Mouse (Mus musculus) embryonic facial prominence, embryonic 11.5 days (tissue): ENCODE measurements around the gene Nkx2-9. TPM values are rescaled to one million over a fixed set of nuclear protein-coding genes. Genes with fewer than 3 reads are reported as not detected.

Source experiments
- ATAC-seq: fragments of 200-750 bp; cut with Nextera tagmentation; replicated peaks from 2 replicates; pipeline ENCODE4 v1.8.0; 2017; ENCODE audit warnings: low read depth; ENCODE audit not compliant: insufficient number of reproducible peaks, low FRiP score, low TSS enrichment
- DNase-seq: peaks from one replicate; pipeline ENCODE4 v3.0.0-alpha.2; 2015; ENCODE audit warnings: low spot score
- H3K27ac ChIP-seq: fragments of 300-500 bp; sonication (generic); replicated peaks from 2 replicates; pipeline ENCODE4 v1.5.1; 2014; ENCODE audit warnings: mild to moderate bottlenecking, low read depth, low read length, control low read depth
- H3K27me3 ChIP-seq: fragments of 300-500 bp; sonication (generic); 2 replicates; pipeline ENCODE4 v1.6.1; 2014; ENCODE audit warnings: mild to moderate bottlenecking, low read length, moderate library complexity, mixed read lengths; ENCODE audit not compliant: control insufficient read depth, insufficient read depth
- H3K36me3 ChIP-seq: fragments of 300-500 bp; sonication (generic); replicated peaks from 2 replicates; pipeline ENCODE4 v1.6.1; 2014; ENCODE audit warnings: low read depth, mild to moderate bottlenecking, low read length, moderate library complexity, mixed read lengths; ENCODE audit not compliant: control insufficient read depth, insufficient read depth
- H3K4me1 ChIP-seq: fragments of 300-500 bp; sonication (generic); 2 replicates; pipeline ENCODE4 v1.6.1; 2014; ENCODE audit warnings: low read length, mixed read lengths; ENCODE audit not compliant: control insufficient read depth, insufficient read depth
- H3K4me2 ChIP-seq: fragments of 300-500 bp; sonication (generic); 2 replicates; pipeline ENCODE4 v1.6.1; 2014; ENCODE audit warnings: low read depth, mild to moderate bottlenecking, control low read depth, low read length, moderate library complexity
- H3K4me3 ChIP-seq: fragments of 300-500 bp; sonication (generic); 2 replicates; pipeline ENCODE4 v1.5.1; 2014; ENCODE audit warnings: low read depth, low read length, control low read depth
- H3K9ac ChIP-seq: fragments of 300-500 bp; sonication (generic); replicated peaks from 2 replicates; pipeline ENCODE4 v1.6.1; 2014; ENCODE audit warnings: mild to moderate bottlenecking, control low read depth, low read length
- H3K9me3 ChIP-seq: fragments of 300-500 bp; sonication (generic); replicated peaks from 2 replicates; pipeline ENCODE4 v1.6.1; 2016; ENCODE audit warnings: mild to moderate bottlenecking, low read length, inconsistent platforms, mixed read lengths; ENCODE audit not compliant: control insufficient read depth
- WGBS: fragments of 180-500 bp; shearing (Covaris S2); extraction: QIAGEN DNeasy Blood & Tissue Kit; methylation state at CpG from one replicate; pipeline ENCODE4 v1.1.7; 2014; 5-methylcytosine and 5-hydroxymethylcytosine counted together
- polyA plus RNA-seq: library from polyadenylated mRNA; unstranded; fragments of >200 nt; fragmentation: Nextera tagmentation; extraction: Ambion mirVana; gene quantifications from 2 replicates; pipeline ENCODE4 v1.2.1, GENCODE M21; 2014

Gene Nkx2-9
- polyA plus RNA-seq, 1 experiment from 2014 or later: 0.49 TPM

DNA sequence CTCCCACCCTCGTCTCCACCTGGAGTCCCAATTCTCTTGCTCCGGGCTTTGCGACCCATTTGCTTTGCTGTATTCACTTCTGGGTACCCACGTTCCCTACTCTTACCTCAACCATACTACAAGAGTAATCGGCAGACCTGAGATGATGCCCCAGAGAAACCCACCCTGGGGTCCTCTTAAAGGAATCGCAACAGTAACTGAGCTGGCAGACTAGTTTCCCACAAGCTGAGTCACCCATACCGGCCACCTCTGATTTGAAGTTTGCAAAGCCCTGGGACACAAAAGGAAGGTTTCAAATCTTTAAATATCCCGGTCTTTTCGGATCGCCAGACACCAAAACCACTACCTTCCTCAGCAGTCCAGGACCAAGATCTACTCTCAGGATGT is 742 bp downstream of the Nkx2-9 start:
- H3K4me1 ChIP-seq: peaks cover 3% of the 10 kb centered on the region
- H3K27me3 ChIP-seq: peaks cover 78% of the 10 kb centered on the region
- H3K9ac ChIP-seq: no peak overlapping the region; the same call in 1 of the 2 replicates
- DNase-seq (no peak), ATAC-seq (no peak)
- H3K4me2 ChIP-seq: peak overlapping the region; percentile 52
- peak overlapping the region; percentile 33 for H3K4me3 ChIP-seq
- WGBS: under 1% methylated on average over 10 of the region's 10 CpGs
- no peak overlapping the region for H3K27ac ChIP-seq
- no peaks in the 10 kb centered on the region for H3K9me3 ChIP-seq
- H3K36me3 ChIP-seq: no peaks in the 10 kb centered on the region

DNA sequence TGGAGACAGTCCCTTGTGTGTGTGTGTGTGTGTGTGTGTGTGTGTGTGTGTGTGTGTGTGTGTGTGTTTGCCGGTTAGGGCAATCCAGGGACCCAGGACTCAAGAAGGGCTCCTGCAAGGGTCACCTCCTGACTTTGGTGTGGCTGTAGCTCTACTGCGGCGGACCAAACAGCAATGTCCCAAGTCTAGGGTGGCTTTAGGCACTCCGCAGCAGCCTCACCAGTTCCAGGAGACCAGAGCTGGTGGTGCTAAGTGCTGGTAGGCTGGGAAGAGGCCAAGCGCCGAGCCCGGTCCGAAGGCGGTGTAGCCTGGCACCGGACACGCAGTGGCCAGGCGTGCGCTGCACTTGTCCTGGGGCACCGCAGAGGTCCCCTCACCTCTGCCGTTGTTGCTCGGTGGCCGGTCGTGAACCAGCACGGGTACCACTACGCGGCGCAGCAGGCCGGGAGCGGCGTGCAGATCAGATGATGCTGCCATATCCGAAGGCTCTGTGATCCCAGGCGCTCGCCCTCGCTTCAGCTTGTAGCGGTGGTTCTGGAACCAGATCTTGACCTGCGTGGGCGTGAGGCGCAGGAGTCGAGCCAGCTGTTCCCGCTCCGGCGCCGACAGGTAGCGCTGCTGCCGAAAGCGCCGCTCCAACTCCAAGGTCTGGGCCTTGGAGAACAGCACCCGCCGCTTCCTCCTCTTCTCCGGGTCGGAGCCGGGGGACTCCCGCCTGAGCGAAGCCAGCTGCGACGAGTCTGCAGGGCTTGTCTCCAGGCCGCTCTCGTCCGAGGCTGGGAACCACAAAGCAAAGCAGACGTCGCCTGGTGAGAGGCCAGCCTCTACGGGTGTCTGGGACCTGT is 1.4 kb downstream of the Nkx2-9 start:
- no peak overlapping the region for H3K27ac ChIP-seq
- H3K9me3 ChIP-seq: no peaks in the 10 kb centered on the region
- H3K4me3 ChIP-seq: peak overlapping the region; percentile 33
- peaks cover 77% of the 10 kb centered on the region for H3K27me3 ChIP-seq
- ATAC-seq (no peak), DNase-seq (no peak)
- H3K36me3 ChIP-seq: no peaks in the 10 kb centered on the region
- no peak overlapping the region; the same call in 1 of the 2 replicates for H3K9ac ChIP-seq
- H3K4me1 ChIP-seq: peaks cover 3% of the 10 kb centered on the region
- WGBS: under 1% methylated on average over 57 of the region's 57 CpGs
- peak overlapping the region; percentile 52 for H3K4me2 ChIP-seq

DNA sequence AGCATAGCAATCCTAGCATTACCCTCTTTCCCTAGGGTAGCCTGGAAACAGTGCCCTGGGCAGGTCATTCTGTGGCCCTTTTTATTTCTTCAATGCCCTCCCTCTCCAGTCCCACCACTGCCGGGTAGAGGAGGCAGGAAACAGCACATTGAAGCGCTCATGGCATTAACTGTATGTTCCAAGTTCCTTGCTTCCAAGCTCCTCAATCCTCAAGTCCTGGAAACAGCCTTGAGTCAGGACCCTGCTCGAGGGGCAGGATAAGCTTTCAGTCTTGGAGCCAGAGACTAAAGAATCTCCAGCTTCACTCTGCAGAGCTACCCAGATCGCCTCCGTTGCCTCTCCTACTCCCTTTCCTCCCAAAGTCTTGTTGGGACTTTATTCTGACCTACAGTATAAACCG is 2.2 kb downstream of the Nkx2-9 start:
- H3K9ac ChIP-seq: no peak overlapping the region
- H3K36me3 ChIP-seq: no peaks in the 10 kb centered on the region
- peaks cover 3% of the 10 kb centered on the region for H3K4me1 ChIP-seq
- H3K27ac ChIP-seq: no peak overlapping the region
- no peak overlapping the region for H3K4me2 ChIP-seq
- DNase-seq (no peak), ATAC-seq (no peak)
- no peaks in the 10 kb centered on the region for H3K9me3 ChIP-seq
- peaks cover 73% of the 10 kb centered on the region for H3K27me3 ChIP-seq
- WGBS: 4% methylated on average over 6 of the region's 6 CpGs
- H3K4me3 ChIP-seq: no peak overlapping the region

DNA sequence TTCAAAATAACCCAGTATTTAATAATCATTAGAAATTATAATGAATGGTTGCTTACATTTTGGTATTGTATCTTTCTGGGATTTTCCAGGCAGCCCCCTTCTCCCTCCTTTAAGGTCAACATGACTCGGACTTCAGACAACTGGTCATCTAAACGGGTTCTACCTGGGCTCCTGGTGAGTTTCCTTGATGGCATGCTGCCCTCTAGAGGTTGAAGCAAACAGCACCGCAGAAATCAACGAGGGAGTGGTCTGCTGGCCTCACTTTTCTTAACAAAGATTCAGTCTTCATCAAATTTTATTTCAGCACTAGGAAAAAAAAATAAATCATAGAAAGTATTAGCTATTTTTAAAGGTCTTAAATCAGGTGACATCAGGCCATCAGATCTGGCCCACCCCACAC is 21.4 kb downstream of the Nkx2-9 start:
- Histone ChIP-seq H3K36me3 (no peaks in the 10 kb centered on the region), H3K4me2 (no peak overlapping the region), H3K9me3 (no peaks in the 10 kb centered on the region), H3K27me3 (no peaks in the 10 kb centered on the region), H3K4me1 (no peaks in the 10 kb centered on the region), H3K4me3 (no peak overlapping the region), H3K27ac (no peak overlapping the region), H3K9ac (no peak overlapping the region)
- DNase-seq: peak; percentile 22
- 16% methylated on average over 4 of the region's 4 CpGs for WGBS
- no peak for ATAC-seq

DNA sequence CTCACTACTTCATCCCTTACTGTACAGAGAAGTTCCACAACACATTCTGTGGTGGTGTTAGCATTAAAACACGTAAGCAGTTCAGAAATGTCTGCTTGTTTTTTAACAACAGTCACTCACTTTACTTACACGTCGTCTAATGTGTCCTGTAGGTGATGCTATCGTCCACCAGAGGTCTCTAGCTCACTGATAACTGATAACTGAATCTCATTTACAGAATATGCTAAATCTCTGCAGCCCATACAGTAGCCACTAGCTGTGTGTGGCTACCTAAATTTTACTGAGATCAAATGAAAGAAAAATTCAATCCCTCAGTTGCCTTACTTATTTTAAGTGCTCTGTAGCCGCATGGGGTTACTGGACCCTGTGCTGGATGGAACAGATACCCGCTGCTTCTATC is 25.3 kb downstream of the Nkx2-9 start:
- WGBS: 30% methylated on average over 6 of the region's 6 CpGs
- no peak overlapping the region for H3K4me2 ChIP-seq
- no peaks in the 10 kb centered on the region for H3K27me3 ChIP-seq
- no peaks in the 10 kb centered on the region for H3K36me3 ChIP-seq
- no peak overlapping the region for H3K4me3 ChIP-seq
- no peak for ATAC-seq
- no peaks in the 10 kb centered on the region for H3K9me3 ChIP-seq
- H3K27ac ChIP-seq: no peak overlapping the region
- no peaks in the 10 kb centered on the region for H3K4me1 ChIP-seq
- no peak overlapping the region for H3K9ac ChIP-seq
- peak; percentile 64 for DNase-seq

Other genes with a start within 250 kb of the Nkx2-9 start
- 6.9 and 17.0 TPM in 2 replicates for gene Nkx2-1, start 76.4 kb downstream of the Nkx2-9 start, polyA plus RNA-seq
- 10.5 and 11.9 TPM in 2 replicates for gene Pax9, start 78.5 kb upstream of the Nkx2-9 start, polyA plus RNA-seq